Mouse (Mus musculus): ENCODE measurements around the gene Fgf10. TPM values are rescaled to one million over a fixed set of nuclear protein-coding genes. Genes with fewer than 3 reads are reported as not detected.

Gene Fgf10
- total and polyA plus RNA-seq, 3 experiments: not detected

DNA sequence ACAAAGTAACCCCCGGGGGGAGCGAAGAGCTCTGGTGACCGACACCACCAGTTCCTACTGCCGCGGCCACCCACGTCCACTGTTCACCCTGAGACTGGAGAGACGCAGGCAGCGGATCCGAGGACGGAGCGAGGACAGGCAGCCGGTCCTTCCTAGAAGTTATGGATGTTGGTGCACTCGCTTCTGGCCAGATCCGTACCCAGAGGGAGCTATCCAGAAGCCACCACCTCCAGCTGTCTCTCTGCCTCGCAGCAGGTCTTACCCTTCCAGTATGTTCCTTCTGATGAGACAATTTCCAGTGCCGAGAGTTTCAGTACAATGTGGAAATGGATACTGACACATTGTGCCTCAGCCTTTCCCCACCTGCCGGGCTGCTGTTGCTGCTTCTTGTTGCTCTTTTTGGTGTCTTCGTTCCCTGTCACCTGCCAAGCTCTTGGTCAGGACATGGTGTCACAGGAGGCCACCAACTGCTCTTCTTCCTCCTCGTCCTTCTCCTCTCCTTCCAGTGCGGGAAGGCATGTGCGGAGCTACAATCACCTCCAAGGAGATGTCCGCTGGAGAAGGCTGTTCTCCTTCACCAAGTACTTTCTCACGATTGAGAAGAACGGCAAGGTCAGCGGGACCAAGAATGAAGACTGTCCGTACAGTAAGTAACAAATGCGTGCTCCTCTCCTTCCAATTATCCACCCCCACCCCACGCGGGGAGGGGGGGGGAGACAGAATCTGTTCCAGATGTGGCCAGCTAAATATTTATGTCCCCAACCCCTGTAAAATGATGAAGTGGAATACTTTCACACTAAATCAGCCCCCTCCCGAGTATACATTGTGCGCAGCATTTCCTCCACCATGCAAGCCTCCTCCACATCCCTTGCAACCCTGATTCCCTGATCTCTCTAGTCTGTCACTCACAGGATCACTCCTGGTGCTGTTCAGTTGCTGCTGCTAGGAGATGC is 45.8 kb downstream of the Fgf10 start:
- H3K4me3 ChIP-seq (ENCODE audit: control insufficient read depth in 1 of 2, insufficient read depth in 1 of 2, low read depth in 2 of 2, low read length in 2 of 2): no peak overlapping the region
- no peak overlapping the region for H3K9ac ChIP-seq (ENCODE audit: control insufficient read depth, low read depth, low read length, poor library complexity, severe bottlenecking)
- H3K9me3 ChIP-seq (replicated peaks; ENCODE audit: insufficient read depth, low read length): no peaks in the 10 kb centered on the region
- no peaks in the 10 kb centered on the region for H3K36me3 ChIP-seq (ENCODE audit: control insufficient read depth in 1 of 2, insufficient read depth in 2 of 2, low read length in 2 of 2)
- no peak overlapping the region for H3K27ac ChIP-seq (ENCODE audit: control insufficient read depth, low read depth, low read length)
- TF ChIP-seq BHLHE40 (IDR thresholded peaks at IDR 0.05; ENCODE audit: borderline replicate concordance, low read depth, low read length) (no peak), RAD21 (IDR thresholded peaks at IDR 0.05; ENCODE audit: low read depth, low read length) (no peak), HCFC1 (IDR thresholded peaks at IDR 0.05; ENCODE audit: low read depth, low read length) (no peak), CTCF (IDR thresholded peaks at IDR 0.05 in 2 of 3, conservative IDR thresholded peaks at IDR 0.05 in 1 of 3; ENCODE audit: control insufficient read depth in 1 of 3, insufficient read depth in 1 of 3, low read depth in 2 of 3, low read length in 3 of 3, poor library complexity in 1 of 3, severe bottlenecking in 1 of 3) (no peak), NELFE (IDR thresholded peaks at IDR 0.05; ENCODE audit: low read depth, low read length) (no peak), ELF1 (IDR thresholded peaks at IDR 0.05; ENCODE audit: low read depth, low read length) (no peak), UBTF (IDR thresholded peaks at IDR 0.05; ENCODE audit: borderline replicate concordance, insufficient read depth, low read depth, low read length) (no peak), ZNF384 (IDR thresholded peaks at IDR 0.05; ENCODE audit: low read depth, low read length) (no peak), MAX (IDR thresholded peaks at IDR 0.05; ENCODE audit: low read length) (no peak), SMC3 (IDR thresholded peaks at IDR 0.05; ENCODE audit: low read depth, low read length) (no peak), POLR2AphosphoS5 (IDR thresholded peaks at IDR 0.05; ENCODE audit: borderline replicate concordance, low read depth, low read length) (no peak), USF2 (IDR thresholded peaks at IDR 0.05; ENCODE audit: borderline replicate concordance in 1 of 2, insufficient read depth in 1 of 2, low read depth in 1 of 2, low read length in 2 of 2) (no peak), NRF1 (IDR thresholded peaks at IDR 0.05; ENCODE audit: insufficient read depth, low read depth, low read length, poor library complexity, severe bottlenecking) (no peak), ZKSCAN1 (IDR thresholded peaks at IDR 0.05; ENCODE audit: low read depth, low read length) (no peak), CHD1 (IDR thresholded peaks at IDR 0.05; ENCODE audit: low read depth, low read length) (no peak), TCF12 (IDR thresholded peaks at IDR 0.05; ENCODE audit: low read depth, low read length) (no peak), E2F4 (IDR thresholded peaks at IDR 0.05; ENCODE audit: borderline replicate concordance, low read depth, low read length) (no peak), JUND (IDR thresholded peaks at IDR 0.05; ENCODE audit: low read depth, low read length) (no peak)
- H3K4me1 ChIP-seq (ENCODE audit: control insufficient read depth in 1 of 2, insufficient read depth in 2 of 2, low read length in 2 of 2): peaks cover 0 to under 1% of the 10 kb centered on the region in 2 experiments; a peak in 1 of 4 replicates
- DNase-seq (ENCODE audit: low read depth, low spot score): no peak
- H3K27me3 ChIP-seq (ENCODE audit: control insufficient read depth in 1 of 2, insufficient read depth in 2 of 2, low read length in 2 of 2): no peaks in the 10 kb centered on the region
- no peaks in the 10 kb centered on the region for H3K79me2 ChIP-seq (ENCODE audit: control insufficient read depth, insufficient read depth, low read length, poor library complexity)

DNA sequence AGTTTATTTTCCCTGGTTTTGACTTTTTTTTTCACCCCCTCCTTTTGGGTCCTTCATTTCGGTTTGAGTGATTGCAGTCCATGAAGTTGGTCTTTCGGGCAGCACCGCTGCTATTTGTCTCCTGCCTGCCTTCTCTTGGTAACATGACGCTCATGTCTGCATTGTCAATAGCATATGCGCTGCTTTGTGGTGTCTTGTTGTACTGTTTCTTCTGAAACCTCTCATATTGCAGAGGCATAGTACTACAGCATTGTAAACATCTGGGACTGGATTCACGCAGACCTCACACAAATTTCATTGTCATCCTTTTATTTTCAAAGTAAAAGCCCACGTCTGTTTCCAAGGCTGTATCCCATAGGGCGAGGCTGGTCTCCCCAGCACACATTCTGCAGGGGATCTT is 46.7 kb downstream of the Fgf10 start:
- Histone ChIP-seq H3K4me3 (ENCODE audit: control insufficient read depth in 1 of 2, insufficient read depth in 1 of 2, low read depth in 2 of 2, low read length in 2 of 2) (no peak overlapping the region), H3K9ac (ENCODE audit: control insufficient read depth, low read depth, low read length, poor library complexity, severe bottlenecking) (no peak overlapping the region), H3K4me1 (ENCODE audit: control insufficient read depth in 1 of 2, insufficient read depth in 2 of 2, low read length in 2 of 2) (no peaks in the 10 kb centered on the region), H3K27me3 (ENCODE audit: control insufficient read depth in 1 of 2, insufficient read depth in 2 of 2, low read length in 2 of 2) (no peaks in the 10 kb centered on the region), H3K9me3 (replicated peaks; ENCODE audit: insufficient read depth, low read length) (no peaks in the 10 kb centered on the region), H3K79me2 (ENCODE audit: control insufficient read depth, insufficient read depth, low read length, poor library complexity) (no peaks in the 10 kb centered on the region), H3K27ac (ENCODE audit: control insufficient read depth, low read depth, low read length) (no peak overlapping the region), H3K36me3 (ENCODE audit: control insufficient read depth in 1 of 2, insufficient read depth in 2 of 2, low read length in 2 of 2) (no peaks in the 10 kb centered on the region)
- DNase-seq (ENCODE audit: low read depth, low spot score): no peak
- TF ChIP-seq TBP (IDR thresholded peaks at IDR 0.05; ENCODE audit: low read depth, low read length) (no peak), MAZ (IDR thresholded peaks at IDR 0.05; ENCODE audit: low read depth, low read length) (no peak), UBTF (IDR thresholded peaks at IDR 0.05; ENCODE audit: borderline replicate concordance, insufficient read depth, low read depth, low read length) (no peak), ELF1 (IDR thresholded peaks at IDR 0.05; ENCODE audit: low read depth, low read length) (no peak), CTCF (IDR thresholded peaks at IDR 0.05 in 2 of 3, conservative IDR thresholded peaks at IDR 0.05 in 1 of 3; ENCODE audit: control insufficient read depth in 1 of 3, insufficient read depth in 1 of 3, low read depth in 2 of 3, low read length in 3 of 3, poor library complexity in 1 of 3, severe bottlenecking in 1 of 3) (no peak)
